Mouse (Mus musculus): ENCODE measurements around the gene Krtdap.
"Not testable (repeated sequence)": the region's sequence is repeated elsewhere in the genome, so short reads cannot be mapped to it uniquely, and the experiment has no call there.

Gene Krtdap

GRCm38 (mm10) chr7:30820854-30821445, 33.3 kb downstream of the Krtdap start:
- Histone ChIP-seq H3K9me3 (ENCODE audit: low read length) (no peaks in the 10 kb centered on the region), H3K4me1 (replicated peaks; ENCODE audit: low read depth, low read length) (peaks cover 52% of the 10 kb centered on the region), H3K27me3 (ENCODE audit: insufficient read depth, low read length) (peaks cover 62% of the 10 kb centered on the region), H3K4me3 (replicated peaks; ENCODE audit: low read length) (no peak overlapping the region), H3K36me3 (ENCODE audit: insufficient read depth, low read length) (no peaks in the 10 kb centered on the region)
- no peak for TF ChIP-seq CTCF (conservative IDR thresholded peaks at IDR 0.05; ENCODE audit: low read length)
- TF ChIP-seq NANOG (IDR thresholded peaks at IDR 0.05; ENCODE audit: borderline replicate concordance, low read length): no peak
- no peak for TF ChIP-seq POU5F1 (IDR thresholded peaks at IDR 0.05; ENCODE audit: borderline replicate concordance, low read length)

DNA sequence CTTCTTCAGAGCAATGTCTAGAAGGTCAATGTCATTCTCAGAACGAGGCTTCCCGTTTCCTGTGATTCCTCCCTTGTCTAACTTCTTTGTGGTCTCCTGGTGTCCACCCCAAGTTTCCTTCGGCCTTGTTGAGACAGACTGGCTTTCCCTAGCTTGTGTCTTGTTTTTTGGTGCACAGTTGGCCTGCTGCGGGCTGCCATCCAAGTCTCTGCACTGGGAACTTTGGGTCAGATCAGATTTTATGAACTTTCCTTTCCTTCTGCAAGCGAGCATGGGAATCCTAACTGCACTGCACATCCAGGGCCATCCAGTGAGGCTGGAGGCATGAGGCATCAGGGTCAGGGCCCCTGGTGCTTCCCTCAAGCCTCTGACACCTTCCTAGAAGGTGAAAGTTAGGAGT, 33.8 kb downstream of the Krtdap start:
- no peak for TF ChIP-seq CTCF (conservative IDR thresholded peaks at IDR 0.05; ENCODE audit: low read length)
- no peak for TF ChIP-seq NANOG (IDR thresholded peaks at IDR 0.05; ENCODE audit: borderline replicate concordance, low read length)
- TF ChIP-seq POU5F1 (IDR thresholded peaks at IDR 0.05; ENCODE audit: borderline replicate concordance, low read length): no peak
- Histone ChIP-seq H3K36me3 (ENCODE audit: insufficient read depth, low read length) (no peaks in the 10 kb centered on the region), H3K27me3 (ENCODE audit: insufficient read depth, low read length) (peaks cover 57% of the 10 kb centered on the region), H3K4me3 (replicated peaks; ENCODE audit: low read length) (no peak overlapping the region), H3K9me3 (ENCODE audit: low read length) (no peaks in the 10 kb centered on the region), H3K4me1 (replicated peaks; ENCODE audit: low read depth, low read length) (peaks cover 54% of the 10 kb centered on the region)

GRCm38 (mm10) chr7:30823675-30824074, 36.0 kb downstream of the Krtdap start, which contains the start of gene Ffar2:
TSS of gene Ffar2 (minus strand) at chr7:30823775.
- Histone ChIP-seq H3K36me3 (ENCODE audit: insufficient read depth, low read length) (no peaks in the 10 kb centered on the region), H3K4me3 (replicated peaks; ENCODE audit: low read length) (no peak within 1 kb of the TSS), H3K4me1 (replicated peaks; ENCODE audit: low read depth, low read length) (peaks cover 66% of the 10 kb centered on the region), H3K27me3 (ENCODE audit: insufficient read depth, low read length) (peaks cover 42% of the 10 kb centered on the region), H3K9me3 (ENCODE audit: low read length) (peaks cover 6% of the 10 kb centered on the region; the same call in 1 of the 2 replicates)
- TF ChIP-seq CTCF (conservative IDR thresholded peaks at IDR 0.05; ENCODE audit: low read length) (no peak), NANOG (IDR thresholded peaks at IDR 0.05; ENCODE audit: borderline replicate concordance, low read length) (no peak), POU5F1 (IDR thresholded peaks at IDR 0.05; ENCODE audit: borderline replicate concordance, low read length) (no peak)

- TF ChIP-seq NANOG (IDR thresholded peaks at IDR 0.05; ENCODE audit: borderline replicate concordance, low read length) (no peak), CTCF (conservative IDR thresholded peaks at IDR 0.05; ENCODE audit: low read length) (no peak), POU5F1 (IDR thresholded peaks at IDR 0.05; ENCODE audit: borderline replicate concordance, low read length) (no peak)
- peaks cover 36% of the 10 kb centered on the region for H3K27me3 ChIP-seq (ENCODE audit: insufficient read depth, low read length)
- peaks cover 65% of the 10 kb centered on the region for H3K4me1 ChIP-seq (replicated peaks; ENCODE audit: low read depth, low read length)
- H3K4me3 ChIP-seq (replicated peaks; ENCODE audit: low read length): no peak overlapping the region
- no peaks in the 10 kb centered on the region for H3K36me3 ChIP-seq (ENCODE audit: insufficient read depth, low read length)
- peaks cover 6% of the 10 kb centered on the region; the same call in 1 of the 2 replicates for H3K9me3 ChIP-seq (ENCODE audit: low read length)
These were observed 36.6 kb downstream of the Krtdap start for GRCm38 (mm10) chr7:30824306-30824705.

- Histone ChIP-seq H3K27me3 (ENCODE audit: insufficient read depth, low read length) (peaks cover 14% of the 10 kb centered on the region), H3K4me3 (replicated peaks; ENCODE audit: low read length) (no peak overlapping the region), H3K9me3 (ENCODE audit: low read length) (peaks cover 9% of the 10 kb centered on the region; the same call in 1 of the 2 replicates), H3K36me3 (ENCODE audit: insufficient read depth, low read length) (no peaks in the 10 kb centered on the region), H3K4me1 (replicated peaks; ENCODE audit: low read depth, low read length) (peaks cover 52% of the 10 kb centered on the region)
- no peak for TF ChIP-seq CTCF (conservative IDR thresholded peaks at IDR 0.05; ENCODE audit: low read length)
- TF ChIP-seq POU5F1 (IDR thresholded peaks at IDR 0.05; ENCODE audit: borderline replicate concordance, low read length): no peak
- no peak for TF ChIP-seq NANOG (IDR thresholded peaks at IDR 0.05; ENCODE audit: borderline replicate concordance, low read length)
These were observed 39.0 kb downstream of the Krtdap start for GRCm38 (mm10) chr7:30826660-30827059.

GRCm38 (mm10) chr7:30828871-30829270, 41.2 kb downstream of the Krtdap start:
- H3K36me3 ChIP-seq (ENCODE audit: insufficient read depth, low read length); H3K9me3 ChIP-seq (ENCODE audit: low read length); H3K27me3 ChIP-seq (ENCODE audit: insufficient read depth, low read length): not testable (repeated sequence)
- 0 out of 2 replicates have a peak overlapping the region, but pooled peaks have one; percentile 7 for H3K4me3 ChIP-seq (replicated peaks; ENCODE audit: low read length)
- peaks cover 47% of the 10 kb centered on the region for H3K4me1 ChIP-seq (replicated peaks; ENCODE audit: low read depth, low read length)

GRCm38 (mm10) chr7:30829428-30829827, 41.7 kb downstream of the Krtdap start:
- TF ChIP-seq POU5F1 (IDR thresholded peaks at IDR 0.05; ENCODE audit: borderline replicate concordance, low read length) (no peak), CTCF (conservative IDR thresholded peaks at IDR 0.05; ENCODE audit: low read length) (no peak), NANOG (IDR thresholded peaks at IDR 0.05; ENCODE audit: borderline replicate concordance, low read length) (no peak)
- Histone ChIP-seq H3K27me3 (ENCODE audit: insufficient read depth, low read length) (no peaks in the 10 kb centered on the region), H3K4me1 (replicated peaks; ENCODE audit: low read depth, low read length) (peaks cover 43% of the 10 kb centered on the region)

GRCm38 (mm10) chr7:30832261-30832660, 44.6 kb downstream of the Krtdap start:
- Histone ChIP-seq H3K27me3 (ENCODE audit: insufficient read depth, low read length) (no peaks in the 10 kb centered on the region), H3K9me3 (ENCODE audit: low read length) (peaks cover 18% of the 10 kb centered on the region), H3K4me1 (replicated peaks; ENCODE audit: low read depth, low read length) (peaks cover 24% of the 10 kb centered on the region), H3K36me3 (ENCODE audit: insufficient read depth, low read length) (no peaks in the 10 kb centered on the region), H3K4me3 (replicated peaks; ENCODE audit: low read length) (peak overlapping the region; percentile 67)
- TF ChIP-seq CTCF (conservative IDR thresholded peaks at IDR 0.05; ENCODE audit: low read length) (no peak), POU5F1 (IDR thresholded peaks at IDR 0.05; ENCODE audit: borderline replicate concordance, low read length) (no peak), NANOG (IDR thresholded peaks at IDR 0.05; ENCODE audit: borderline replicate concordance, low read length) (no peak)

More at GRCm38 (mm10) chr7:30829428-30829827, 41.7 kb downstream of the Krtdap start:
- peaks cover 9% of the 10 kb centered on the region; the same call in 1 of the 2 replicates for H3K9me3 ChIP-seq (ENCODE audit: low read length)
- 0 out of 2 replicates have a peak overlapping the region, but pooled peaks have one; percentile 7 for H3K4me3 ChIP-seq (replicated peaks; ENCODE audit: low read length)
- H3K36me3 ChIP-seq (ENCODE audit: insufficient read depth, low read length): no peaks in the 10 kb centered on the region

DNA sequence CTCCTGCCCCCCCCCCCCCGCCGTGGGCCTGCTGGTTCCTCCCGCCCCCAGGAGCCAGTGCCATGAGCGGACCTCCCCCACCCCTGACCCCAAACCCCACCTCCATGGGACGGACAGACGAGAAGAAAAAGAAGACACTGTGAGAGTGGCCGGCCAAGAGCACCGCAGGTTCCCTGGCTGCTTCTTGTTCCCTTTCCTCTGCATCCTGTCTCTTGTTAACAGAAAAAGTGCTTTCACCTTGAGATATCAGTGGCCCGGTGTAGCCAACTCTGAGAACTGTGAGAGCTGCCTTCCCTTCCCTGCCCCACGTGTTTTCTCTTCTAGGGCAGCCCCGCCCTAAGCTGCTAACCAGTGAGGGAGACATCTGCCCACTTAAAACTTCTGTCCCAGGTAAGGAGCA, 45.0 kb downstream of the Krtdap start:
- H3K4me1 ChIP-seq (replicated peaks; ENCODE audit: low read depth, low read length): peaks cover 21% of the 10 kb centered on the region
- H3K36me3 ChIP-seq (ENCODE audit: insufficient read depth, low read length): not testable (repeated sequence)

More for the DNA sequence above, 45.0 kb downstream of the Krtdap start:
- H3K27me3 ChIP-seq (ENCODE audit: insufficient read depth, low read length): not testable (repeated sequence)
- peak overlapping the region; percentile 41 for H3K4me3 ChIP-seq (replicated peaks; ENCODE audit: low read length)
- H3K9me3 ChIP-seq (ENCODE audit: low read length): peaks cover 13% of the 10 kb centered on the region

All from E14TG2a.4 (cell line).